Mouse (Mus musculus): ENCODE results near the gene Kazn. TPM values are rescaled to one million over a fixed set of nuclear protein-coding genes. Genes with fewer than 3 reads are reported as not detected.

Kazn gene
- polyA plus RNA-seq, 1 experiment from 2014 or later: 10.6 TPM

GRCm38 (mm10) chr4:142065270-142065669 is 173.9 kb downstream of the Kazn start:
- Histone ChIP-seq H3K4me1 (ENCODE audit: control insufficient read depth, insufficient read depth, low read length) (peaks cover 6% of the 10 kb centered on the region; the same call in 1 of the 2 replicates), H3K27ac (ENCODE audit: low read depth, low read length) (no peak overlapping the region), H3K9me3 (ENCODE audit: control insufficient read depth, low read length) (no peaks in the 10 kb centered on the region), H3K36me3 (ENCODE audit: control insufficient read depth, insufficient read depth, low read length) (no peaks in the 10 kb centered on the region), H3K9ac (ENCODE audit: low read length) (no peak overlapping the region), H3K4me2 (ENCODE audit: low read depth) (no peak overlapping the region), H3K27me3 (ENCODE audit: control insufficient read depth, insufficient read depth, low read length) (no peaks in the 10 kb centered on the region), H3K4me3 (ENCODE audit: low read depth, low read length) (no peak overlapping the region)
- no peak for ATAC-seq (ENCODE audit: insufficient read depth, low FRiP score, low TSS enrichment)
- 87% methylated on average over 8 of the region's 8 CpGs for WGBS
- DNase-seq (ENCODE audit: low spot score): no peak

GRCm38 (mm10) chr4:142064582-142065228 is 174.5 kb downstream of the Kazn start:
- Histone ChIP-seq H3K9me3 (ENCODE audit: control insufficient read depth, low read length) (no peaks in the 10 kb centered on the region), H3K4me3 (ENCODE audit: low read depth, low read length) (no peak overlapping the region), H3K27ac (ENCODE audit: low read depth, low read length) (no peak overlapping the region), H3K9ac (ENCODE audit: low read length) (no peak overlapping the region), H3K36me3 (ENCODE audit: control insufficient read depth, insufficient read depth, low read length) (no peaks in the 10 kb centered on the region), H3K4me1 (ENCODE audit: control insufficient read depth, insufficient read depth, low read length) (peaks cover 6% of the 10 kb centered on the region; the same call in 1 of the 2 replicates), H3K4me2 (ENCODE audit: low read depth) (no peak overlapping the region), H3K27me3 (ENCODE audit: control insufficient read depth, insufficient read depth, low read length) (no peaks in the 10 kb centered on the region)
- ATAC-seq (ENCODE audit: insufficient read depth, low FRiP score, low TSS enrichment) (no peak), DNase-seq (ENCODE audit: low spot score) (no peak)
- 90% methylated on average over 11 of the region's 11 CpGs for WGBS

GRCm38 (mm10) chr4:142063057-142063534 is 176.1 kb downstream of the Kazn start:
- ATAC-seq (ENCODE audit: insufficient read depth, low FRiP score, low TSS enrichment): no peak

GRCm38 (mm10) chr4:142061485-142062240 is 177.5 kb downstream of the Kazn start:
- Histone ChIP-seq H3K4me3 (ENCODE audit: low read depth, low read length) (no peak overlapping the region), H3K27me3 (ENCODE audit: control insufficient read depth, insufficient read depth, low read length) (no peaks in the 10 kb centered on the region), H3K9ac (ENCODE audit: low read length) (no peak overlapping the region), H3K9me3 (ENCODE audit: control insufficient read depth, low read length) (no peaks in the 10 kb centered on the region), H3K36me3 (ENCODE audit: control insufficient read depth, insufficient read depth, low read length) (no peaks in the 10 kb centered on the region), H3K27ac (ENCODE audit: low read depth, low read length) (no peak overlapping the region), H3K4me1 (ENCODE audit: control insufficient read depth, insufficient read depth, low read length) (0 out of 2 replicates have a peak, but pooled peaks cover 6% of the 10 kb centered on the region), H3K4me2 (ENCODE audit: low read depth) (no peak overlapping the region)
- 67% methylated on average over 23 of the region's 23 CpGs for WGBS
- no peak for ATAC-seq (ENCODE audit: insufficient read depth, low FRiP score, low TSS enrichment)
- DNase-seq (ENCODE audit: low spot score): no peak

More at GRCm38 (mm10) chr4:142063057-142063534, 176.1 kb downstream of the Kazn start:
- no peaks in the 10 kb centered on the region for H3K36me3 ChIP-seq (ENCODE audit: control insufficient read depth, insufficient read depth, low read length)
- H3K4me1 ChIP-seq (ENCODE audit: control insufficient read depth, insufficient read depth, low read length): 0 out of 2 replicates have a peak, but pooled peaks cover 6% of the 10 kb centered on the region
- H3K9me3 ChIP-seq (ENCODE audit: control insufficient read depth, low read length): no peaks in the 10 kb centered on the region
- H3K4me2 ChIP-seq (ENCODE audit: low read depth): no peak overlapping the region
- no peak overlapping the region for H3K4me3 ChIP-seq (ENCODE audit: low read depth, low read length)
- H3K27me3 ChIP-seq (ENCODE audit: control insufficient read depth, insufficient read depth, low read length): no peaks in the 10 kb centered on the region
- 87% methylated on average over 8 of the region's 8 CpGs for WGBS
- DNase-seq (ENCODE audit: low spot score): no peak
- no peak overlapping the region for H3K27ac ChIP-seq (ENCODE audit: low read depth, low read length)
- H3K9ac ChIP-seq (ENCODE audit: low read length): no peak overlapping the region

- no peak overlapping the region; the same call in 1 of the 2 replicates for H3K9ac ChIP-seq (ENCODE audit: low read length)
- H3K27ac ChIP-seq (ENCODE audit: low read depth, low read length): no peak overlapping the region
- no peak for ATAC-seq (ENCODE audit: insufficient read depth, low FRiP score, low TSS enrichment)
- WGBS: 38% methylated on average over 18 of the region's 18 CpGs
- H3K4me3 ChIP-seq (ENCODE audit: low read depth, low read length): no peak overlapping the region
- no peak for DNase-seq (ENCODE audit: low spot score)
- H3K9me3 ChIP-seq (ENCODE audit: control insufficient read depth, low read length): no peaks in the 10 kb centered on the region
- 0 out of 2 replicates have a peak, but pooled peaks cover 6% of the 10 kb centered on the region for H3K4me1 ChIP-seq (ENCODE audit: control insufficient read depth, insufficient read depth, low read length)
- no peaks in the 10 kb centered on the region for H3K36me3 ChIP-seq (ENCODE audit: control insufficient read depth, insufficient read depth, low read length)
- H3K4me2 ChIP-seq (ENCODE audit: low read depth): no peak overlapping the region
- no peaks in the 10 kb centered on the region for H3K27me3 ChIP-seq (ENCODE audit: control insufficient read depth, insufficient read depth, low read length)
Observed at GRCm38 (mm10) chr4:142060455-142061378, 178.5 kb downstream of the Kazn start.

- Histone ChIP-seq H3K9me3 (ENCODE audit: control insufficient read depth, low read length) (no peaks in the 10 kb centered on the region), H3K4me2 (ENCODE audit: low read depth) (no peak overlapping the region), H3K9ac (ENCODE audit: low read length) (no peak overlapping the region), H3K27me3 (ENCODE audit: control insufficient read depth, insufficient read depth, low read length) (no peaks in the 10 kb centered on the region), H3K27ac (ENCODE audit: low read depth, low read length) (no peak overlapping the region), H3K4me3 (ENCODE audit: low read depth, low read length) (no peak overlapping the region), H3K4me1 (ENCODE audit: control insufficient read depth, insufficient read depth, low read length) (0 out of 2 replicates have a peak, but pooled peaks cover 6% of the 10 kb centered on the region), H3K36me3 (ENCODE audit: control insufficient read depth, insufficient read depth, low read length) (no peaks in the 10 kb centered on the region)
- ATAC-seq (ENCODE audit: insufficient read depth, low FRiP score, low TSS enrichment) (no peak), DNase-seq (ENCODE audit: low spot score) (no peak)
- WGBS: 92% methylated on average over 8 of the region's 8 CpGs
Observed at GRCm38 (mm10) chr4:142059841-142060193, 179.4 kb downstream of the Kazn start.

GRCm38 (mm10) chr4:142059113-142059840 is 179.9 kb downstream of the Kazn start:
- WGBS: 79% methylated on average over 13 of the region's 13 CpGs
- H3K4me2 ChIP-seq (ENCODE audit: low read depth): no peak overlapping the region
- H3K27ac ChIP-seq (ENCODE audit: low read depth, low read length): no peak overlapping the region
- 0 out of 2 replicates have a peak, but pooled peaks cover 6% of the 10 kb centered on the region for H3K4me1 ChIP-seq (ENCODE audit: control insufficient read depth, insufficient read depth, low read length)
- H3K36me3 ChIP-seq (ENCODE audit: control insufficient read depth, insufficient read depth, low read length): no peaks in the 10 kb centered on the region
- H3K27me3 ChIP-seq (ENCODE audit: control insufficient read depth, insufficient read depth, low read length): no peaks in the 10 kb centered on the region
- no peaks in the 10 kb centered on the region for H3K9me3 ChIP-seq (ENCODE audit: control insufficient read depth, low read length)
- H3K9ac ChIP-seq (ENCODE audit: low read length): no peak overlapping the region
- H3K4me3 ChIP-seq (ENCODE audit: low read depth, low read length): no peak overlapping the region
- no peak for DNase-seq (ENCODE audit: low spot score)
- ATAC-seq (ENCODE audit: insufficient read depth, low FRiP score, low TSS enrichment): no peak
